Mouse (Mus musculus) small intestine, adult 10 weeks (tissue): ENCODE data around the gene Dmrtc1a. TPM values are rescaled to one million over a fixed set of nuclear protein-coding genes. Genes with fewer than 3 reads are reported as not detected.

ENCODE experiments used
- polyA plus RNA-seq: library from polyadenylated mRNA; stranded (reverse); fragments of 350-450 nt; fragmentation: Illumina TruSeq; extraction: RNeasy Lipid Tissue Mini Kit (QIAGEN cat#74804); gene quantifications from one replicate; pipeline ENCODE4 v1.2.3, GENCODE M21; 2014; ENCODE audit warnings: low replicate concordance

Dmrtc1a gene
- not detected for polyA plus RNA-seq

GRCm38 (mm10) chrX:102908587-102908986 is at the start of gene Dmrtc1a, which contains the start of gene 1700011M02Rik:
TSS of gene Dmrtc1a (minus strand) at chrX:102908687.
TSS of gene 1700011M02Rik (plus strand) at chrX:102908905.

GRCm38 (mm10) chrX:102928072-102928471 is 19.6 kb upstream of the Dmrtc1a start, which contains the start of gene 1700018G05Rik:
TSS of gene 1700018G05Rik (plus strand) at chrX:102928372.

GRCm38 (mm10) chrX:102867871-102868270 is 40.6 kb downstream of the Dmrtc1a start, which contains the start of gene 1700031F05Rik:
TSS of gene 1700031F05Rik (minus strand) at chrX:102867971.

GRCm38 (mm10) chrX:102854516-102854915 is 54.0 kb downstream of the Dmrtc1a start, which contains the start of gene Dmrtc1c2:
TSS of gene Dmrtc1c2 (minus strand) at chrX:102854616.

Other genes with a start within 250 kb of the Dmrtc1a start
- gene Gm3880, start 221.7 kb downstream of the Dmrtc1a start, polyA plus RNA-seq: not detected
- not detected for gene Gm9112, start 201.1 kb downstream of the Dmrtc1a start, polyA plus RNA-seq
- not detected for gene Dmrtc1b, start 200.8 kb downstream of the Dmrtc1a start, polyA plus RNA-seq
- gene Dmrtc1c1, start 105.7 kb downstream of the Dmrtc1a start, polyA plus RNA-seq: not detected
- gene Dmrtc1c2, start 54.1 kb downstream of the Dmrtc1a start, polyA plus RNA-seq: not detected
- not detected for gene 1700031F05Rik, start 40.7 kb downstream of the Dmrtc1a start, polyA plus RNA-seq
- not detected for gene 1700011M02Rik, start 218 bp upstream of the Dmrtc1a start, polyA plus RNA-seq
- not detected for gene 1700018G05Rik, start 19.7 kb upstream of the Dmrtc1a start, polyA plus RNA-seq